Mouse (Mus musculus) bone marrow macrophage, adult 2 months (primary cell): ENCODE measurements around the gene Tep1.

Experiments used
- CTCF ChIP-seq: IDR thresholded peaks from 2 replicates; pipeline ENCODE4 v1.5.1; 2012; ENCODE audit warnings: low read depth, mild to moderate bottlenecking, low read length, moderate library complexity
- POLR2A ChIP-seq: IDR thresholded peaks from 2 replicates; pipeline ENCODE4 v1.6.1; 2012; ENCODE audit warnings: mild to moderate bottlenecking, low read depth, low read length, borderline replicate concordance

DNA sequence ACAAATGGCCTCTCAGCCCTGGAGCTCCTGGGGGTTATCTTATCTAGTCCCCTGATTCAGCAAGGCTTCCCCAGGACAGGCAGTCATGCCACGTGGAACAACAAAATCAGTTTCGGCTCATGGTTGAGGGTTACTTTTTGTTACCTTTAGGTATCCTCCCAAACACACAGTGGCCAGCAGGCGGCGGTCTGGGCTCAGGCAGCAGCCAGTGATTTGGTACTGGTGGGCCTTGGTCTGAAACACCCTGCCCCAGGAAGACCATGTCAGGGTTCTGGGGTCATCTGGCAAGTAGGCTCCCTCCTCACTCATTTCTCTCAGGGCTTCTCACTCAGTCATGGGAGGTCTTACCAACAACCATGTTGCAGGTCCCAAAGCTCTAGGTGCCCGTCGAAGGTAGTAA is 33.1 kb downstream of the Tep1 start:
- TF ChIP-seq CTCF (no peak), POLR2A (no peak)
